Mouse (Mus musculus) stomach, embryonic 14.5 days (tissue): Measurements from ENCODE around the gene Acox3. TPM values are rescaled to one million over a fixed set of nuclear protein-coding genes. Genes with fewer than 3 reads are reported as not detected.
A peak's percentile ranks its signal among the peaks of the same experiment; 100 is the strongest.

ENCODE experiments used
- ATAC-seq: fragments of 200-750 bp; cut with Nextera tagmentation; 2 replicates; pipeline ENCODE4 v1.8.0; 2017; ENCODE audit warnings: low read depth, moderate TSS enrichment; ENCODE audit not compliant: insufficient number of reproducible peaks, insufficient read depth, low FRiP score
- H3K27ac ChIP-seq: fragments of 300-500 bp; sonication (generic); 2 replicates; pipeline ENCODE4 v1.5.1; 2014; ENCODE audit warnings: mild to moderate bottlenecking, low read length, moderate library complexity, mixed read lengths
- H3K27me3 ChIP-seq: fragments of 300-500 bp; sonication (generic); 2 replicates; pipeline ENCODE4 v1.6.1; 2014; ENCODE audit warnings: low read length, control low read depth, mixed read lengths; ENCODE audit not compliant: control insufficient read depth, insufficient read depth
- H3K36me3 ChIP-seq: fragments of 300-500 bp; sonication (generic); 2 replicates; pipeline ENCODE4 v1.6.1; 2014; ENCODE audit warnings: mild to moderate bottlenecking, control low read depth, low read length, moderate library complexity, mixed read lengths; ENCODE audit not compliant: control insufficient read depth, insufficient read depth
- H3K4me1 ChIP-seq: fragments of 300-500 bp; sonication (generic); 2 replicates; pipeline ENCODE4 v1.6.1; 2014; ENCODE audit warnings: low read length, control low read depth, mixed read lengths; ENCODE audit not compliant: control insufficient read depth, insufficient read depth
- H3K4me2 ChIP-seq: fragments of 300-500 bp; sonication (generic); replicated peaks from 2 replicates; pipeline ENCODE4 v1.6.1; 2014; ENCODE audit warnings: low read depth, low read length, control low read depth
- H3K4me3 ChIP-seq: fragments of 300-500 bp; sonication (generic); 2 replicates; pipeline ENCODE4 v1.5.1; 2014; ENCODE audit warnings: low read depth, low read length, control low read depth
- H3K9ac ChIP-seq: fragments of 300-500 bp; sonication (generic); replicated peaks from 2 replicates; pipeline ENCODE4 v1.6.1; 2014; ENCODE audit warnings: low read depth, mild to moderate bottlenecking, control low read depth, low read length, moderate library complexity, mixed read lengths
- H3K9me3 ChIP-seq: fragments of 300-500 bp; sonication (generic); 2 replicates; pipeline ENCODE4 v1.6.1; 2016; ENCODE audit warnings: low read depth, low read length, control low read depth; ENCODE audit not compliant: control insufficient read depth
- WGBS: fragments of 180-500 bp; shearing (Covaris S2); extraction: QIAGEN DNeasy Blood & Tissue Kit; methylation state at CpG from one replicate; pipeline ENCODE4 v1.1.7; 2014; 5-methylcytosine and 5-hydroxymethylcytosine counted together
- polyA plus RNA-seq: library from polyadenylated mRNA; unstranded; fragments of >200 nt; fragmentation: Nextera tagmentation; extraction: Ambion mirVana; gene quantifications from 2 replicates; pipeline ENCODE4 v1.2.1, GENCODE M21; 2014

Gene Acox3
- polyA plus RNA-seq, 1 experiment from 2014 or later = 13.9 TPM

- H3K27me3 ChIP-seq = no peaks in the 10 kb centered on the region
- H3K9ac ChIP-seq = no peak overlapping the region
- H3K27ac ChIP-seq = no peak overlapping the region
- peaks cover 25% of the 10 kb centered on the region; the same call in 1 of the 2 replicates for H3K4me1 ChIP-seq
- no peak overlapping the region for H3K4me2 ChIP-seq
- WGBS = 86% methylated on average over 2 of the region's 2 CpGs
- H3K36me3 ChIP-seq = no peaks in the 10 kb centered on the region
- no peaks in the 10 kb centered on the region for H3K9me3 ChIP-seq
- no peak for ATAC-seq
- H3K4me3 ChIP-seq = no peak overlapping the region
Measured at GRCm38 (mm10) chr5:35609971-35610370, 27.1 kb downstream of the Acox3 start.

GRCm38 (mm10) chr5:35610381-35610780 lies 27.5 kb downstream of the Acox3 start:
- no peak for ATAC-seq
- 93% methylated on average over 7 of the region's 7 CpGs for WGBS

GRCm38 (mm10) chr5:35611170-35611569 lies 28.3 kb downstream of the Acox3 start:
- Histone ChIP-seq H3K4me3 (no peak overlapping the region), H3K27me3 (no peaks in the 10 kb centered on the region), H3K27ac (no peak overlapping the region), H3K9ac (no peak overlapping the region), H3K4me2 (no peak overlapping the region), H3K4me1 (peaks cover 25% of the 10 kb centered on the region; the same call in 1 of the 2 replicates), H3K9me3 (no peaks in the 10 kb centered on the region), H3K36me3 (no peaks in the 10 kb centered on the region)
- WGBS = 89% methylated on average over 9 of the region's 9 CpGs
- ATAC-seq = no peak

More at GRCm38 (mm10) chr5:35610381-35610780, 27.5 kb downstream of the Acox3 start:
- H3K9me3 ChIP-seq = no peaks in the 10 kb centered on the region
- H3K36me3 ChIP-seq = no peaks in the 10 kb centered on the region
- H3K4me2 ChIP-seq = no peak overlapping the region
- H3K4me1 ChIP-seq = peaks cover 25% of the 10 kb centered on the region; the same call in 1 of the 2 replicates
- H3K27me3 ChIP-seq = no peaks in the 10 kb centered on the region
- H3K9ac ChIP-seq = no peak overlapping the region
- H3K27ac ChIP-seq = no peak overlapping the region
- H3K4me3 ChIP-seq = no peak overlapping the region

- Histone ChIP-seq H3K36me3 (no peaks in the 10 kb centered on the region), H3K27ac (no peak overlapping the region)
- WGBS = 86% methylated on average over 11 of the region's 11 CpGs
Measured at GRCm38 (mm10) chr5:35611900-35612299, 29.1 kb downstream of the Acox3 start.

GRCm38 (mm10) chr5:35612722-35613121 lies 29.9 kb downstream of the Acox3 start:
- peaks cover 22% of the 10 kb centered on the region; the same call in 1 of the 2 replicates for H3K4me1 ChIP-seq
- ATAC-seq = no peak
- H3K4me2 ChIP-seq = no peak overlapping the region
- no peaks in the 10 kb centered on the region for H3K27me3 ChIP-seq
- no peak overlapping the region for H3K4me3 ChIP-seq
- 82% methylated on average over 8 of the region's 8 CpGs for WGBS
- no peak overlapping the region for H3K27ac ChIP-seq
- no peaks in the 10 kb centered on the region for H3K9me3 ChIP-seq
- no peak overlapping the region for H3K9ac ChIP-seq
- no peaks in the 10 kb centered on the region for H3K36me3 ChIP-seq

More at GRCm38 (mm10) chr5:35611900-35612299, 29.1 kb downstream of the Acox3 start:
- H3K4me3 ChIP-seq = no peak overlapping the region
- H3K9me3 ChIP-seq = no peaks in the 10 kb centered on the region
- peaks cover 25% of the 10 kb centered on the region; the same call in 1 of the 2 replicates for H3K4me1 ChIP-seq
- H3K4me2 ChIP-seq = no peak overlapping the region
- no peak overlapping the region for H3K9ac ChIP-seq
- H3K27me3 ChIP-seq = no peaks in the 10 kb centered on the region
- no peak for ATAC-seq

- ATAC-seq = no peak
- Histone ChIP-seq H3K9ac (no peak overlapping the region), H3K36me3 (no peaks in the 10 kb centered on the region)
Measured at GRCm38 (mm10) chr5:35616943-35617342, 34.1 kb downstream of the Acox3 start.

GRCm38 (mm10) chr5:35621114-35621513 lies 38.3 kb downstream of the Acox3 start:
- no peaks in the 10 kb centered on the region for H3K9me3 ChIP-seq
- H3K27ac ChIP-seq = no peak overlapping the region
- 0 out of 2 replicates have a peak, but pooled peaks cover 7% of the 10 kb centered on the region for H3K4me1 ChIP-seq
- no peak overlapping the region for H3K4me2 ChIP-seq
- no peak overlapping the region for H3K9ac ChIP-seq
- no peak for ATAC-seq
- no peaks in the 10 kb centered on the region for H3K27me3 ChIP-seq
- no peaks in the 10 kb centered on the region for H3K36me3 ChIP-seq
- WGBS = 36% methylated on average over 4 of the region's 4 CpGs
- H3K4me3 ChIP-seq = no peak overlapping the region

More at GRCm38 (mm10) chr5:35616943-35617342, 34.1 kb downstream of the Acox3 start:
- H3K9me3 ChIP-seq = no peaks in the 10 kb centered on the region
- H3K4me3 ChIP-seq = no peak overlapping the region
- WGBS = 48% methylated on average over 5 of the region's 5 CpGs
- H3K4me1 ChIP-seq = 0 out of 2 replicates have a peak, but pooled peaks cover 5% of the 10 kb centered on the region
- no peak overlapping the region for H3K27ac ChIP-seq
- H3K27me3 ChIP-seq = no peaks in the 10 kb centered on the region
- H3K4me2 ChIP-seq = no peak overlapping the region

- H3K4me3 ChIP-seq = no peak overlapping the region
- no peaks in the 10 kb centered on the region for H3K9me3 ChIP-seq
- 0 out of 2 replicates have a peak, but pooled peaks cover 3% of the 10 kb centered on the region for H3K4me1 ChIP-seq
- H3K27me3 ChIP-seq = no peaks in the 10 kb centered on the region
- H3K4me2 ChIP-seq = no peak overlapping the region
- no peak overlapping the region for H3K9ac ChIP-seq
- no peaks in the 10 kb centered on the region for H3K36me3 ChIP-seq
- no peak overlapping the region for H3K27ac ChIP-seq
- ATAC-seq = no peak
Measured at GRCm38 (mm10) chr5:35623831-35624230, 41.0 kb downstream of the Acox3 start.

GRCm38 (mm10) chr5:35624751-35625239 lies 42.0 kb downstream of the Acox3 start:
- Histone ChIP-seq H3K36me3 (no peaks in the 10 kb centered on the region), H3K9ac (no peak overlapping the region), H3K4me3 (no peak overlapping the region), H3K27ac (no peak overlapping the region), H3K4me1 (0 out of 2 replicates have a peak, but pooled peaks cover 3% of the 10 kb centered on the region), H3K9me3 (no peaks in the 10 kb centered on the region), H3K4me2 (no peak overlapping the region), H3K27me3 (no peaks in the 10 kb centered on the region)
- WGBS = 50% methylated on average over 4 of the region's 4 CpGs
- ATAC-seq = peak; percentile 57
